Mouse (Mus musculus) midbrain, embryonic 15.5 days (tissue): ENCODE measurements at regions not wholly inside any gene's neighbourhood (a gene's known extent, or its start where the extent isn't known, plus 50 kb on each side); places are given as distances from the start of the nearest gene placed in this dataset.

ENCODE experiments used
- ATAC-seq: fragments of 200-750 bp; cut with Nextera tagmentation; replicated peaks from 2 replicates; pipeline ENCODE4 v1.8.0; 2017; ENCODE audit warnings: moderate TSS enrichment
- H3K27ac ChIP-seq: fragments of 300-500 bp; sonication (generic); 2 replicates; pipeline ENCODE4 v1.5.1; 2015; ENCODE audit warnings: mild to moderate bottlenecking, inconsistent platforms
- H3K27me3 ChIP-seq: fragments of 300-500 bp; sonication (generic); replicated peaks from 2 replicates; pipeline ENCODE4 v1.6.1; 2015; ENCODE audit warnings: inconsistent platforms
- H3K36me3 ChIP-seq: fragments of 300-500 bp; sonication (generic); replicated peaks from 2 replicates; pipeline ENCODE4 v1.6.1; 2015; ENCODE audit warnings: inconsistent platforms
- H3K4me1 ChIP-seq: fragments of 300-500 bp; sonication (generic); 2 replicates; pipeline ENCODE4 v1.6.1; 2015; ENCODE audit warnings: inconsistent platforms
- H3K4me2 ChIP-seq: fragments of 300-500 bp; sonication (generic); 2 replicates; pipeline ENCODE4 v1.6.1; 2015; ENCODE audit warnings: inconsistent platforms, mild to moderate bottlenecking, moderate library complexity
- H3K4me3 ChIP-seq: fragments of 300-500 bp; sonication (generic); 2 replicates; pipeline ENCODE4 v1.5.1; 2015; ENCODE audit warnings: mild to moderate bottlenecking, inconsistent platforms
- H3K9ac ChIP-seq: fragments of 300-500 bp; sonication (generic); 2 replicates; pipeline ENCODE4 v1.6.1; 2015; ENCODE audit warnings: mild to moderate bottlenecking, inconsistent platforms
- H3K9me3 ChIP-seq: fragments of 300-500 bp; sonication (generic); 2 replicates; pipeline ENCODE4 v1.6.1; 2016; ENCODE audit warnings: inconsistent platforms
- WGBS: fragments of 180-500 bp; shearing (Covaris S2); methylation state at CpG from one replicate; pipeline ENCODE4 v1.1.7; 2015; ENCODE audit warnings: mixed read lengths; 5-methylcytosine and 5-hydroxymethylcytosine counted together

DNA sequence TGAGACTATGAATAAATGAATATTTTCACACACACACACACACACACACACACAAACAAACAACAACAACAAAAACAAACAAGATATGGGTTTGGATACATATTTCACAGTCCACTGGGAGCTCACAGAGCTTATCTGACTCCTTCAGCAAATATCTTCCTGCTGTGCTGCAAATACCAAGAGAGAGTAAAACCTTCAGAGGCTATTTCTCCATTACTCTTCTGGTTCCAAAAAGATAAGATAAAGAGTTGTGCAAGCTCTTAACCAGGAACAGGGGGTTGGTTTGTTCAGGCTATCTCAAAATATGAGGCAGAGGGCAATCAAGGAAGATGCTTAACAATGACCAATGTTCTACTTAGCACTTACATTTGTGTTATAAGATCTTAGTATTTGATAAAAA is 416.1 kb upstream of the Nrp1 start:
- Histone ChIP-seq H3K36me3 (no peaks in the 10 kb centered on the region), H3K27me3 (no peaks in the 10 kb centered on the region), H3K9me3 (no peaks in the 10 kb centered on the region), H3K9ac (no peak overlapping the region), H3K4me3 (no peak overlapping the region), H3K4me1 (peaks cover 17% of the 10 kb centered on the region), H3K27ac (no peak overlapping the region), H3K4me2 (no peak overlapping the region)
- ATAC-seq = no peak

DNA sequence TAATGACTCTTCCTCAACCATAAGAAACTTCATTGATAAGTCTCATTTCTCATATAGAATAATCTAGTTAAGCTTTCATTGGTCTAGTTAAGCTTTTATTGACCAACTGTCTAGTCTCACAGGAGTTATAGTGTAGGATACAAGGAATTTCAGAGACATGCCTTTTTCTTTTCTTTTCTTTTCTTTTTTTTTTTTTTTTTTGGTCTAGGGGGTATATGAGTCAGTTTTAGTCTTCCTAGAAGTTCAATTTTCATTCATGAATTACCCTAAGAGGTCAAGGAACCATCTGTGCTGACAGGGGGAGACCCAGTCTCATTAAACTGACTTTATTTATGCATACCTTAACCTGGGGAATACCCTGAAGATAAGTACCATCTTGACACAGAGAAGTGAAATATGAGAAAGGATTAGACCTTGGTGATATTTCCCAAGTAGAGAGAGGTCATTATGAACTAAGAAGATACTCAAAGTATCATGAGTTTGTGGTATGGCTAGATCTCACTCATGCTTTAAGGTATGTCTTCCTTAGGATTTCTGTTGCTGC is 413.4 kb upstream of the Nrp1 start:
- H3K36me3 ChIP-seq = no peaks in the 10 kb centered on the region
- no peak overlapping the region for H3K4me2 ChIP-seq
- H3K4me1 ChIP-seq = peaks cover 1% of the 10 kb centered on the region; the same call in 1 of the 2 replicates
- no peaks in the 10 kb centered on the region for H3K9me3 ChIP-seq
- H3K27ac ChIP-seq = no peak overlapping the region
- H3K9ac ChIP-seq = no peak overlapping the region
- no peaks in the 10 kb centered on the region for H3K27me3 ChIP-seq
- no peak overlapping the region for H3K4me3 ChIP-seq
- no peak for ATAC-seq

GRCm38 (mm10) chr8:127957571-127957970 is 400.8 kb upstream of the Nrp1 start:
- Histone ChIP-seq H3K36me3 (no peaks in the 10 kb centered on the region), H3K9ac (no peak overlapping the region), H3K4me1 (no peaks in the 10 kb centered on the region), H3K27me3 (no peaks in the 10 kb centered on the region), H3K4me2 (no peak overlapping the region), H3K27ac (no peak overlapping the region), H3K4me3 (no peak overlapping the region), H3K9me3 (no peaks in the 10 kb centered on the region)
- no peak for ATAC-seq
- WGBS = 69% methylated on average over 1 of the region's 1 CpGs

- Histone ChIP-seq H3K4me2 (no peak overlapping the region), H3K27me3 (no peaks in the 10 kb centered on the region), H3K36me3 (no peaks in the 10 kb centered on the region), H3K9me3 (no peaks in the 10 kb centered on the region), H3K27ac (no peak overlapping the region), H3K4me1 (no peaks in the 10 kb centered on the region), H3K9ac (no peak overlapping the region), H3K4me3 (no peak overlapping the region)
- 53% methylated on average over 12 of the region's 12 CpGs for WGBS
- no peak for ATAC-seq
Observed at GRCm38 (mm10) chr8:127958351-127959044, 399.9 kb upstream of the Nrp1 start.

- no peaks in the 10 kb centered on the region for H3K27me3 ChIP-seq
- no peak overlapping the region for H3K9ac ChIP-seq
- H3K4me2 ChIP-seq = no peak overlapping the region
- H3K36me3 ChIP-seq = no peaks in the 10 kb centered on the region
- no peak for ATAC-seq
- H3K9me3 ChIP-seq = no peaks in the 10 kb centered on the region
- no peak overlapping the region for H3K4me3 ChIP-seq
- H3K27ac ChIP-seq = no peak overlapping the region
- WGBS = 91% methylated on average over 1 of the region's 1 CpGs
- no peaks in the 10 kb centered on the region for H3K4me1 ChIP-seq
Observed at GRCm38 (mm10) chr8:127962862-127963261, 395.5 kb upstream of the Nrp1 start.

DNA sequence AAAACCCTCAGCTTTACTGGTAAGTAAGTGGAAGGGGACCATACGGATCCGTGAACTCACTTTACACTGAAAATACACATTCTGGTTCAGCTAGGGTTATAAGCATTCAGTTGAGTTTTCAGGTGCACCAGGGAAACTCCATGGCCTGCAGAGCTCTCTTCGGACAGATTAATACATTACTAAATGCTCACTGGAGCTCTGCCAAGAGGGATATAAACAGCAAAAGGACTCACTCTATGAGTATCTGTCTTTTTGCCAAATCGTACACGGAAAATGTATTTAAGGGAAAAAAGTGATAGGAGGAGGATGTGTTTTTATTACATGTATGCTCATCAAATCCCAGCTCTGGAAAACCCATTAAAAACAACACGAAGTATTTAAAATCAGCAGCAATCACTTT is 394.8 kb upstream of the Nrp1 start:
- no peak overlapping the region for H3K4me2 ChIP-seq
- no peaks in the 10 kb centered on the region for H3K4me1 ChIP-seq
- H3K27me3 ChIP-seq = no peaks in the 10 kb centered on the region
- no peaks in the 10 kb centered on the region for H3K36me3 ChIP-seq
- no peak overlapping the region for H3K9ac ChIP-seq
- no peak for ATAC-seq
- H3K27ac ChIP-seq = no peak overlapping the region
- H3K4me3 ChIP-seq = no peak overlapping the region
- no peaks in the 10 kb centered on the region for H3K9me3 ChIP-seq
- WGBS = 83% methylated on average over 6 of the region's 6 CpGs

DNA sequence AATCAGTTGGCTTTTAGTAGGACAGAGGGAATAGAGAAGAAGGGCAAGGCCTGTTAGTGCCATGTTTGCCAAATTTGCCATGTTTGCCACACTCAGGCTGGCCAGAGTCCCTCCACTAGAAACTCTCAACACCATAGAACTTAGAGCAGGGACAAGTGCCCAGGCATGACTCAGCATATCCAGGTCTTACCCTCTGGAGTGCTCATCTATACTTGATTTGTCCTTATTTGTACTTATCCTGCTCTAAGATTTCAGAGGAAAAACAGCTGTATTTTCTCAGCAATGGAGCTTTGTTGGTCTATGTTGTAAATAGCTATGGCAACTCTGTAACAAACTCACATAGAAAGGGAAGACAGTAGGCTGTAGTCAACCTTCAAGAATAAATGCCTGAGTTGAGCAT is 393.6 kb upstream of the Nrp1 start:
- no peak overlapping the region for H3K4me3 ChIP-seq
- no peaks in the 10 kb centered on the region for H3K4me1 ChIP-seq
- H3K27ac ChIP-seq = no peak overlapping the region
- no peaks in the 10 kb centered on the region for H3K27me3 ChIP-seq
- no peak for ATAC-seq
- H3K9ac ChIP-seq = no peak overlapping the region
- H3K9me3 ChIP-seq = no peaks in the 10 kb centered on the region
- no peaks in the 10 kb centered on the region for H3K36me3 ChIP-seq
- no peak overlapping the region for H3K4me2 ChIP-seq

DNA sequence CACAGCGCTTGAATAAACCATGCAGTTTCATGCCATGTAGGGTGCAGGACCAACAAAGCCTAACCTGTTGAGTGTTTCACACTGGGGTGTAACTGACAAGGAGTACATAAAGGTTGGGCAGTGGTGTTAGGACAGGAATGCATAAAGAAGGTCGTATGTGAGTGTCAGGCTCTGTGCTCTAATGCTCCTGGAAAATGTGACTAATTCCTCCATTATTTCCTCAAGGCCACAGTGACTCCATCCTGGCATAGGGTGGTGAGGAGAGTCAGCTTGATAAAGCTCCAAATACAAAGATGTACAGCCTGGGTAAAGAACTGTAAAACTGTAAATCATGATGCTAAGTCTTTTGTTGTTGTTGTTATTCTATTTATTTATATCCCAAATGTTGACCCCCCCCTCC is 393.1 kb upstream of the Nrp1 start:
- no peaks in the 10 kb centered on the region for H3K4me1 ChIP-seq
- H3K9me3 ChIP-seq = no peaks in the 10 kb centered on the region
- no peak overlapping the region for H3K4me3 ChIP-seq
- no peak overlapping the region for H3K27ac ChIP-seq
- no peak overlapping the region for H3K9ac ChIP-seq
- no peak for ATAC-seq
- 75% methylated on average over 2 of the region's 2 CpGs for WGBS
- no peak overlapping the region for H3K4me2 ChIP-seq
- H3K27me3 ChIP-seq = no peaks in the 10 kb centered on the region
- H3K36me3 ChIP-seq = no peaks in the 10 kb centered on the region

- Histone ChIP-seq H3K9me3 (no peaks in the 10 kb centered on the region), H3K4me2 (no peak overlapping the region), H3K27me3 (no peaks in the 10 kb centered on the region), H3K9ac (no peak overlapping the region), H3K4me1 (no peaks in the 10 kb centered on the region), H3K4me3 (no peak overlapping the region), H3K36me3 (no peaks in the 10 kb centered on the region), H3K27ac (no peak overlapping the region)
- ATAC-seq = no peak
- 88% methylated on average over 2 of the region's 2 CpGs for WGBS
Observed at GRCm38 (mm10) chr8:127968026-127968425, 390.4 kb upstream of the Nrp1 start.

GRCm38 (mm10) chr8:127973194-127973593 is 385.2 kb upstream of the Nrp1 start:
- WGBS = 92% methylated on average over 2 of the region's 2 CpGs
- Histone ChIP-seq H3K27ac (no peak overlapping the region), H3K4me3 (no peak overlapping the region), H3K9ac (no peak overlapping the region), H3K4me2 (no peak overlapping the region), H3K36me3 (no peaks in the 10 kb centered on the region), H3K4me1 (peaks cover 3% of the 10 kb centered on the region; the same call in 1 of the 2 replicates), H3K9me3 (no peaks in the 10 kb centered on the region), H3K27me3 (no peaks in the 10 kb centered on the region)
- ATAC-seq = no peak

DNA sequence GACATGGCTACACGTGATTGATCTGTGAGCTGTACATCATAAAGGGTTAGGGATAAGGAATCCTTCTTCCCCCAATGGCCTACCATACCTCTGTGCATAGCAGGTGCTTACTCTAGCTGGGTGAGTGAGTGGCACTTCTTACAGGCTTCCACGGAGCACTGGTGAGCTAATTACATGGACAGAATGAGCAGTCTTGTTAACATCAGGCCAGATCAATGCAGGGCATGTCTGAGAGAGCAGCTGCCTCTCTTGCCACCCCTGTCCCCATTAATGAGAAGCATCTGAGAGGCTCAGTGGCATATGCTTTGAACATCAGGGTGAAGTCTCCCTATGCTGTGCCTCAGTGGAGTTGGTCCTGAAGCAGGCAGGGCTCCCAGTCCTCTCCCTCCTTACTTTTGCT is 380.7 kb upstream of the Nrp1 start:
- H3K36me3 ChIP-seq = no peaks in the 10 kb centered on the region
- no peak overlapping the region for H3K4me2 ChIP-seq
- 38% methylated on average over 2 of the region's 2 CpGs for WGBS
- no peak overlapping the region for H3K4me3 ChIP-seq
- H3K9ac ChIP-seq = no peak overlapping the region
- no peak for ATAC-seq
- H3K27ac ChIP-seq = no peak overlapping the region
- H3K9me3 ChIP-seq = no peaks in the 10 kb centered on the region
- peaks cover 3% of the 10 kb centered on the region; the same call in 1 of the 2 replicates for H3K4me1 ChIP-seq
- H3K27me3 ChIP-seq = no peaks in the 10 kb centered on the region

DNA sequence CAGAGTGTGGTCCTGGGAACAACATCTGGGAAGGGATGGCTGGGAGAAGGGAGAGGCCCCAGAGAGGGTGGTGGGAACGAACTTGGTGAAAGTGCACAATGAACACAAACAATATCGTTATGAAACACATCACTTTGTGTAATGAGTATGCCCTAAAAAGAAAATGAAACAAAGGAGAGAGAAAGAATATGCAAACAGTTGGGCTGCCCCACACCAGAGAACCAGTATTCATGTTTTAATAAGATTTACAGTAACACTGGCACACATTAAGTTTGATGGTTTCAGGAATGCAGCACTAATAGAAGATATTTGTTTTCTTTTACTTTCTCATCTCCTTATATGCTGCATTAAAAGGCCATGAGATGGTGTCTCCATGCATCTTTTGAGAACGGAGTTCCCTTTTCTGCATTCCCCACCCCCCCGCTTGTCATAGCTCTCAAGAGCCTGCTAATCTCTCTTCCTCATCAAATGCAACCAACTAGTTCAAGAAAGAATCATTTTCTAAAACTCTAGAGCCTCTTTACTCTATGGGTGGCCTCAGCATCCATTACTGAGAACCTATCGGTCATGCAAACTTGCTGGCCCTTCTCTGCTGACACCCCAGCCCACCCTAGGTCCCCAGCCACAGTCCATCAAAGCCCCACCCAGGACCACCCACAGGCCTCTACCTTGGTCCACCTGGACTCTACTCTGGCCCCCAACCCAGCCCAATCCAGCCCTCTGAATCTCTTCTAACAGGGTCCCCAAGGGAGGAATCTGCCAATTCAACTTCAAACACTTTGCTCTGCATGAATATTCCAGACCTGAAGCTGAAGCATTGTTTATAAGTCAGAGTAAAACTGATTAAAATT is 379.0 kb upstream of the Nrp1 start:
- 77% methylated on average over 5 of the region's 5 CpGs for WGBS

GRCm38 (mm10) chr8:127982165-127982564 is 376.2 kb upstream of the Nrp1 start:
- no peak for ATAC-seq
- Histone ChIP-seq H3K36me3 (no peaks in the 10 kb centered on the region), H3K4me1 (peaks cover 3% of the 10 kb centered on the region; the same call in 1 of the 2 replicates), H3K9ac (no peak overlapping the region), H3K9me3 (no peaks in the 10 kb centered on the region), H3K27me3 (no peaks in the 10 kb centered on the region), H3K4me2 (no peak overlapping the region), H3K4me3 (no peak overlapping the region), H3K27ac (no peak overlapping the region)
- 79% methylated on average over 5 of the region's 5 CpGs for WGBS

More for the DNA sequence above, 379.0 kb upstream of the Nrp1 start:
- H3K27ac ChIP-seq = no peak overlapping the region
- H3K36me3 ChIP-seq = no peaks in the 10 kb centered on the region
- H3K27me3 ChIP-seq = no peaks in the 10 kb centered on the region
- peaks cover 3% of the 10 kb centered on the region; the same call in 1 of the 2 replicates for H3K4me1 ChIP-seq
- H3K9me3 ChIP-seq = no peaks in the 10 kb centered on the region
- H3K9ac ChIP-seq = no peak overlapping the region
- ATAC-seq = no peak
- H3K4me2 ChIP-seq = no peak overlapping the region
- H3K4me3 ChIP-seq = no peak overlapping the region
